Mouse (Mus musculus) bone marrow macrophage, adult 2 months (primary cell): ENCODE data around the gene Nhlrc2.

ENCODE experiments used
- CTCF ChIP-seq: IDR thresholded peaks from 2 replicates; pipeline ENCODE4 v1.5.1; 2012; ENCODE audit warnings: low read depth, mild to moderate bottlenecking, low read length, moderate library complexity
- POLR2A ChIP-seq: IDR thresholded peaks from 2 replicates; pipeline ENCODE4 v1.6.1; 2012; ENCODE audit warnings: mild to moderate bottlenecking, low read depth, low read length, borderline replicate concordance

GRCm38 (mm10) chr19:56533291-56534071, 14.6 kb upstream of the Nhlrc2 start:
- no peak for TF ChIP-seq POLR2A
- TF ChIP-seq CTCF: no peak
